Mouse (Mus musculus): ENCODE data around the gene Ccdc73.

- TF ChIP-seq POLR2A (IDR thresholded peaks at IDR 0.05; ENCODE audit: low read depth, low read length) (no peak), CTCF (IDR thresholded peaks at IDR 0.05; ENCODE audit: extremely low read depth, insufficient read depth, insufficient read length, insufficient replicate concordance) (no peak)
These were observed 187.9 kb downstream of the Ccdc73 start for GRCm38 (mm10) chr2:105055529-105055928.

All from spleen, adult 2 months (tissue).